Mouse (Mus musculus) stomach, postnatal 0 days (tissue): Measurements from ENCODE around the gene Cd84.

Experiments
- CTCF ChIP-seq: IDR thresholded peaks from 2 replicates; pipeline ENCODE4 v1.5.1; 2016; ENCODE audit warnings: antibody characterized with exemption, low read depth, mild to moderate bottlenecking, moderate library complexity
- EP300 ChIP-seq: optimal IDR thresholded peaks from 2 replicates; pipeline ENCODE3; 2016; ENCODE audit warnings: antibody characterized with exemption

DNA sequence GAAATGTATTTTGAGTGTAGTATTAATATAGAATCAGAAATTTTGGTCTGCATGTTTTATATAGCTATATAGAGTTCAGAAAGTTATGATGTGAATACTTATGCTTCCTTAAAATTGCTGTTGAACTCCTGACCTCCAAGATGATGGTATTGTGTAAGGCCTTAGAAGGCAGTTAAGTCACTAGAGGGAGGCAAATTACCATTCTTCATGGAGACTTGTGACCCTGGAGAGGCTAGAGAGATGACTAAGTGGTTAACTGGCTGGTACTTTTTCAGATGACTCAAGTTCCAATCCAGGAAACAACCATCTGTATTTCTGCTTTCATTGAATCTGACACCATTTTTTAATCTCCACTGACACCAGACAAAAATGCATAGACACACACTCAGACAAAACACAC lies 11.8 kb upstream of the Cd84 start:
- TF ChIP-seq CTCF (peak; percentile 31; the same call in 1 of the 2 replicates), EP300 (no peak)
